Mouse (Mus musculus) CH12.LX (cell line): ENCODE data around the gene Herc3. TPM values are rescaled to one million over a fixed set of nuclear protein-coding genes. Genes with fewer than 3 reads are reported as not detected.

Source experiments
- DNase-seq: peaks from one replicate; pipeline ENCODE4 v3.0.0-alpha.2; 2013; ENCODE audit errors: extremely low read depth
- H3K27ac ChIP-seq: 2 replicates; pipeline ENCODE4 v1.5.1; 2012; ENCODE audit warnings: low read depth, mild to moderate bottlenecking, control low read depth, moderate library complexity; ENCODE audit not compliant: insufficient read depth
- H3K27me3 ChIP-seq: replicated peaks from 2 replicates; pipeline ENCODE3; 2012; ENCODE audit warnings: inconsistent platforms
- H3K36me3 ChIP-seq, 2 experiments: replicated peaks in 1 of 2; 2 replicates each; pipeline versions ENCODE3 to v1.6.1; 2012; ENCODE audit warnings: inconsistent platforms in 1 of 2, low read length in 1 of 2, mild to moderate bottlenecking in 1 of 2, mixed read lengths in 1 of 2, moderate library complexity in 1 of 2; ENCODE audit not compliant: control insufficient read depth in 1 of 2, insufficient read depth in 1 of 2
- H3K4me1 ChIP-seq, 2 experiments: 2 replicates each; pipeline ENCODE4 v1.6.1; 2012; ENCODE audit warnings: inconsistent platforms in 1 of 2, moderate library complexity in 1 of 2; ENCODE audit not compliant: insufficient read depth in 2 of 2, control insufficient read depth in 1 of 2
- H3K4me2 ChIP-seq: 2 replicates; pipeline ENCODE4 v1.6.1; 2012; ENCODE audit warnings: low read depth, mild to moderate bottlenecking, control low read depth; ENCODE audit not compliant: poor library complexity, insufficient read depth, severe bottlenecking
- H3K4me3 ChIP-seq, 3 experiments: fragments of 150-350 bp in 1 of 3; sonication (generic) in 1 of 3; replicated peaks in 1 of 3; 2 replicates each; pipeline versions ENCODE3 to v1.5.1; 2011 to 2012; ENCODE audit warnings: low read depth in 2 of 3, low read length in 2 of 3, mild to moderate bottlenecking in 2 of 3, moderate library complexity in 2 of 3, control low read depth in 1 of 3, improper control_type of control experiment in 1 of 3, inconsistent platforms in 1 of 3, mixed read lengths in 1 of 3; ENCODE audit not compliant: poor library complexity in 1 of 3
- H3K79me2 ChIP-seq: replicated peaks from 2 replicates; pipeline ENCODE4 v1.6.1; 2012; ENCODE audit warnings: mild to moderate bottlenecking, moderate library complexity; ENCODE audit not compliant: control insufficient read depth, poor library complexity, insufficient read depth, severe bottlenecking; ENCODE audit errors: extremely low read depth
- H3K9ac ChIP-seq: 2 replicates; pipeline ENCODE4 v1.6.1; 2012; ENCODE audit warnings: low read depth, mild to moderate bottlenecking, control low read depth, moderate library complexity; ENCODE audit not compliant: insufficient read depth
- H3K9me3 ChIP-seq: replicated peaks from 2 replicates; pipeline ENCODE3; 2012; ENCODE audit warnings: low read length, inconsistent platforms, mixed read lengths
- CHD1 ChIP-seq: IDR thresholded peaks from 2 replicates; pipeline ENCODE4 v1.6.1; 2012; ENCODE audit warnings: low read depth, low read length, improper control_type of control experiment, inconsistent platforms
- E2F4 ChIP-seq: IDR thresholded peaks from 2 replicates; pipeline ENCODE4 v1.6.1; 2011; ENCODE audit warnings: low read depth, low read length, improper control_type of control experiment; ENCODE audit not compliant: insufficient replicate concordance
- EP300 ChIP-seq: IDR thresholded peaks from 2 replicates; pipeline ENCODE4 v1.6.1; 2011; ENCODE audit warnings: low read length, improper control_type of control experiment
- ETS1 ChIP-seq: conservative IDR thresholded peaks from 2 replicates; pipeline ENCODE4 v1.6.1; 2012; ENCODE audit warnings: low read depth, mild to moderate bottlenecking, inconsistent platforms, low read length, improper control_type of control experiment, moderate library complexity
- HCFC1 ChIP-seq: IDR thresholded peaks from 2 replicates; pipeline ENCODE4 v1.6.1; 2012; ENCODE audit warnings: low read depth, mild to moderate bottlenecking, inconsistent platforms, low read length, improper control_type of control experiment
- KAT2A ChIP-seq: IDR thresholded peaks from 2 replicates; pipeline ENCODE4 v1.6.1; 2012; ENCODE audit warnings: low read length, improper control_type of control experiment, inconsistent platforms; ENCODE audit not compliant: insufficient replicate concordance
- MAZ ChIP-seq: IDR thresholded peaks from 2 replicates; pipeline ENCODE4 v1.6.1; 2012; ENCODE audit warnings: low read depth, mild to moderate bottlenecking, inconsistent platforms, low read length, improper control_type of control experiment, moderate library complexity
- MYC ChIP-seq: IDR thresholded peaks from 2 replicates; pipeline ENCODE4 v1.6.1; 2011; ENCODE audit warnings: low read depth, mild to moderate bottlenecking, improper control_type of control experiment, low read length
- NELFE ChIP-seq: IDR thresholded peaks from 2 replicates; pipeline ENCODE4 v1.6.1; 2011; ENCODE audit warnings: low read depth, low read length, improper control_type of control experiment
- NRF1 ChIP-seq: IDR thresholded peaks from 2 replicates; pipeline ENCODE4 v1.6.1; 2014; ENCODE audit warnings: low read depth, mild to moderate bottlenecking, inconsistent platforms, low read length, improper control_type of control experiment, moderate library complexity
- POLR2A ChIP-seq: IDR thresholded peaks from 2 replicates; pipeline ENCODE4 v1.6.1; 2011; ENCODE audit warnings: low read depth, mild to moderate bottlenecking, improper control_type of control experiment, low read length
- POLR2AphosphoS2 ChIP-seq: IDR thresholded peaks from 2 replicates; pipeline ENCODE4 v1.6.1; 2011; ENCODE audit warnings: low read depth, low read length, improper control_type of control experiment
- RAD21 ChIP-seq: IDR thresholded peaks from 2 replicates; pipeline ENCODE4 v1.6.1; 2011; ENCODE audit warnings: low read depth, mild to moderate bottlenecking, low read length, improper control_type of control experiment, moderate library complexity
- UBTF ChIP-seq: IDR thresholded peaks from 2 replicates; pipeline ENCODE4 v1.6.1; 2012; ENCODE audit warnings: low read depth, mild to moderate bottlenecking, inconsistent platforms, low read length, improper control_type of control experiment, moderate library complexity
- USF1 ChIP-seq: IDR thresholded peaks from 2 replicates; pipeline ENCODE4 v1.6.1; 2014; ENCODE audit warnings: low read depth, mild to moderate bottlenecking, inconsistent platforms, low read length, improper control_type of control experiment
- ZMIZ1 ChIP-seq: IDR thresholded peaks from 2 replicates; pipeline ENCODE4 v1.6.1; 2012; ENCODE audit warnings: low read depth, mild to moderate bottlenecking, inconsistent platforms, low read length, improper control_type of control experiment
- ZNF384 ChIP-seq: IDR thresholded peaks from 2 replicates; pipeline ENCODE4 v1.6.1; 2012; ENCODE audit warnings: low read depth, low read length, improper control_type of control experiment, inconsistent platforms
- dilution Hi-C: fragments of 300-500 bp; cut with MboI; formaldehyde crosslinking; loops from 2 replicates; pipeline ENCODE4 v1.14.3; 2020; ENCODE audit warnings: low sequenced_read_pairs; ENCODE audit not compliant: extremely low pct_unique_long_range_greater_than_20kb, extremely low pct_ligation_motif_present
- in situ Hi-C: fragments of 300-500 bp; cut with MboI; formaldehyde crosslinking; loops from 3 replicates; pipeline ENCODE4 v1.14.3; 2019; ENCODE audit warnings: low sequenced_read_pairs, low pct_ligation_motif_present, low pct_unique_long_range_greater_than_20kb, mixed read lengths
- polyA plus RNA-seq: library from polyadenylated mRNA; unstranded; fragments of >175 nt; gene quantifications from 2 replicates; pipeline ENCODE4 v1.2.1, GENCODE M21; 2012; ENCODE audit warnings: low read depth; ENCODE audit not compliant: insufficient read length
- total RNA-seq, 2 experiments: library from RNA; depleted of rRNA; stranded (reverse); fragments of 300-350 nt in 1 of 2; fragments of >200 nt in 1 of 2; gene quantifications; 2 replicates each; pipeline ENCODE4 v1.2.3; 2012 to 2014

Herc3 gene
- total and polyA plus RNA-seq, 3 experiments: 15.7 to 19.1 (median 17.8) TPM

DNA sequence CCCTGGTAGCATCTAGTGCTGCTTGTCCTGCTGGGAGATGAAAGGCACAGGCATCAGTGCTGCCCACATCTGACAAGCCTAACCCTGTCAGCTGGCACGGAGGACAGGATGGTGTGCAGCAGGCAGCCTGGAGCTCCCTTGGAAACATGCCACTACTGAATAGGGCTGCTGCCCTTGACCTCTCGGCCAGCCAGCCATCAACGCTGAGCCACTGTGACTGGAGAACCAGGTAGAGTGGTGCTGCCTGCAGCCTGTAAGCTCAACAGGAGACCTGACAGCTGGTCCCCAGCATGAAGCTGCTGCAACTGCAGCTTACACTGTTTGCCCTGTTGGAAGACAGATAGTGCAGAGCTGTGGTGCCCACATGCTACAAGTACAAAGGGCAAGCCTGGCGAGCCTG lies 48.3 kb downstream of the Herc3 start:
- no peak for DNase-seq
- no peaks in the 10 kb centered on the region for H3K79me2 ChIP-seq
- peaks cover 0 to 8% of the 10 kb centered on the region in 2 experiments; a peak in 1 of 4 replicates for H3K4me1 ChIP-seq
- no peak overlapping the region for H3K4me2 ChIP-seq
- no peak overlapping the region for H3K27ac ChIP-seq
- in situ Hi-C loops: no loop called here
- TF ChIP-seq MAZ: no peak
- TF ChIP-seq EP300: no peak
- no peak for TF ChIP-seq CHD1
- TF ChIP-seq NELFE: no peak
- no peak for TF ChIP-seq USF1
- TF ChIP-seq RAD21: no peak
- TF ChIP-seq NRF1: no peak
- no peak for TF ChIP-seq ETS1
- TF ChIP-seq, all 38 proteins: peak for 0
- Histone ChIP-seq H3K27me3 (no peaks in the 10 kb centered on the region), H3K4me3 (no peak overlapping the region), H3K9ac (no peak overlapping the region), H3K9me3 (no peaks in the 10 kb centered on the region), H3K36me3 (peaks cover 13 to 73% of the 10 kb centered on the region in 2 experiments)
- dilution Hi-C loops: no loop called here

- Histone ChIP-seq H3K36me3 (peaks cover 12 to 70% of the 10 kb centered on the region in 2 experiments), H3K79me2 (no peaks in the 10 kb centered on the region), H3K27ac (no peak overlapping the region), H3K4me2 (no peak overlapping the region), H3K9ac (no peak overlapping the region), H3K27me3 (no peaks in the 10 kb centered on the region), H3K4me3 (no peak overlapping the region), H3K9me3 (no peaks in the 10 kb centered on the region), H3K4me1 (peaks cover 0 to 8% of the 10 kb centered on the region in 2 experiments; a peak in 1 of 4 replicates)
- no peak for TF ChIP-seq ZMIZ1
- no peak for TF ChIP-seq ZNF384
- no peak for TF ChIP-seq E2F4
- TF ChIP-seq HCFC1: no peak
- TF ChIP-seq POLR2A: no peak
- no peak for TF ChIP-seq ETS1
- TF ChIP-seq NELFE: no peak
- TF ChIP-seq POLR2AphosphoS2: no peak
- TF ChIP-seq KAT2A: no peak
- no peak for TF ChIP-seq MYC
- no peak for TF ChIP-seq UBTF
- dilution Hi-C loops (no loop called here), in situ Hi-C loops (no loop called here)
- no peak for DNase-seq
These were observed 48.7 kb downstream of the Herc3 start for GRCm38 (mm10) chr6:58879987-58880386.
